Mouse (Mus musculus): ENCODE measurements around the gene Cpm. TPM values are rescaled to one million over a fixed set of nuclear protein-coding genes. Genes with fewer than 3 reads are reported as not detected.

Gene Cpm
- total and polyA plus RNA-seq, 3 experiments: 0.04 to 0.31 (median 0.17) TPM

DNA sequence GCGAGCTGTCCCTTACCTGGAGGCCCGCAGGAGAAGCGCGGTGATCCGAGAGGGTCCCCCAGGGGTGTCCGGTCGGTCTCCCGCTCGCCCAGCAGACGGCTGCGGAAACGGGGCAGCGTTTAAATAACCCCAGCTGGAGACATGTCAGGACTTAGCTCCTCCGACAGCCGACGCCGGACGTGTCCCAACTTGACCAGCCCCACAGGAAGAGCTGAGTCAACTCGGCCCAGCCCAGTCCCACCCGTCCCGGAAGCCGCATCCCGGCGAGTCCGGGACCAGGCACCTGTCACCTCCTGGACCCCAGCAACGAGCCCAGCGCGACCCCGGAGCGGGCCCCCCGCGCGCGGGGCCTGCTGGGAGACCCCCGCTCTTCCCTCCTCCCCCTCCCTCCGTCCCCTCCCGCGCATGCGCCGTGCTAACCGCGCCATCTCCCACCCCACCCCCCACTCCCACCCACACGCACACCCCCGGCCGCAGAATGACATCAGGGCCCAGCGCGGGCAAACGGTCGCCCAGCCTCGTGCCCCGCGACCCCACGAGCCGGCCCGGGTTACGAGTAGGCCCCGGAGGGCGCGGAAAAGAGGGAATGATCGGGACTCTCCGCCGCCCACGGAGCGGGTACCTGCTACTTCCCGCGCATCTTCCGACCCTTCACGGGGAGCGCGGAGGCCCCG lies 80.8 kb downstream of the Cpm start (continued):
- TF ChIP-seq PAX5 (IDR thresholded peaks at IDR 0.05; ENCODE audit: low read length) (no peak), MEF2A (IDR thresholded peaks at IDR 0.05; ENCODE audit: borderline replicate concordance, low read depth, low read length) (peak; percentile 95), IRF4 (IDR thresholded peaks at IDR 0.05; ENCODE audit: low read depth, low read length) (peak; percentile 96), GABPA (IDR thresholded peaks at IDR 0.05; ENCODE audit: insufficient replicate concordance, low read depth, low read length) (no peak), JUN (IDR thresholded peaks at IDR 0.05; ENCODE audit: insufficient read depth, low read depth, low read length) (no peak), USF1 (IDR thresholded peaks at IDR 0.05; ENCODE audit: low read depth, low read length) (no peak), HCFC1 (IDR thresholded peaks at IDR 0.05; ENCODE audit: low read depth, low read length) (peak; percentile 72), MXI1 (IDR thresholded peaks at IDR 0.05; ENCODE audit: low read depth, low read length) (peak; percentile 81)

DNA sequence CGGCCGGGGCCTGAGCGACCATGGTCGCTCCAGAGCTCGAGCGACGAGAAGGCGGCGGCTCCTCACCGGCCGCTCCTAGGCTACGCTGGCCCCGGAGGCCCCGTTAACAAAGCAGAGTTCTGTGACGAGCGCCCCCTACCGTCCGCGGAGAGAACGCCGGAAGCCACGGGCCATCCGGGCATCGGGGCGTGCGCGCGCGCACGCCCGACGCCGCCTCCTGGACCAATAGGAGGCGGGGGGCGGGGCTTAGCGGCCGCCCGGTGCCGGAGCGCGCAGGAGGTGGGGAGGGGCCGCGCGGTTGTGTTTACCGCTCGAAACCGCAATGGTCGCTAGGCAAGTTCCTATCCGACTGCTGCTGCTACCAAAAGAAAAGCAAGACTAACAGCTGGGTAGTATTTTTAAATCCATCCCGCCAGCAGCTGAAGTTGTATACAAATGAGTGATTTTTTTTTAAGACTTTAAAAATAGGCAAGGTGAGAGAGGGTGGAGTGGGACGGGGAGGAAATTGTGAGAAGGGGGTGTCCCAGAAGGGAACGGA lies 81.4 kb downstream of the Cpm start, which contains the start of gene Mdm2:
Gene Mdm2, minus strand, starts transcription at position 155 of the 538 bp plus-strand sequence.
- Histone ChIP-seq H3K36me3 (replicated peaks in 1 of 2; ENCODE audit: control insufficient read depth in 1 of 2, insufficient read depth in 1 of 2, low read length in 1 of 2) (peaks cover 14 to 27% of the 10 kb centered on the region in 2 experiments), H3K27me3 (replicated peaks) (no peaks in the 10 kb centered on the region), H3K4me3 (replicated peaks in 1 of 3; ENCODE audit: low read depth in 2 of 3, low read length in 2 of 3, poor library complexity in 1 of 3) (peak within 1 kb of the TSS; percentile 84 to 99 (median 90)), H3K9ac (ENCODE audit: insufficient read depth, low read depth) (peak within 1 kb of the TSS; percentile 100), H3K27ac (ENCODE audit: insufficient read depth, low read depth) (peak within 1 kb of the TSS; percentile 100), H3K9me3 (replicated peaks; ENCODE audit: low read length) (no peaks in the 10 kb centered on the region), H3K4me2 (ENCODE audit: insufficient read depth, low read depth, poor library complexity, severe bottlenecking) (peak within 1 kb of the TSS; percentile 83), H3K4me1 (ENCODE audit: control insufficient read depth in 1 of 2, insufficient read depth in 2 of 2) (peaks cover 20 to 51% of the 10 kb centered on the region in 2 experiments), H3K79me2 (replicated peaks; ENCODE audit: control insufficient read depth, extremely low read depth, insufficient read depth, poor library complexity, severe bottlenecking) (peaks cover 39% of the 10 kb centered on the region)
- DNase-seq (ENCODE audit: extremely low read depth): peak; percentile 91
- TF ChIP-seq HCFC1 (IDR thresholded peaks at IDR 0.05; ENCODE audit: low read depth, low read length) (peak; percentile 71), BHLHE40 (IDR thresholded peaks at IDR 0.05; ENCODE audit: low read depth, low read length) (peak; percentile 72), UBTF (IDR thresholded peaks at IDR 0.05; ENCODE audit: low read depth, low read length) (0 out of 2 replicates have a peak, but pooled peaks have one; percentile 74), MYC (IDR thresholded peaks at IDR 0.05; ENCODE audit: low read depth, low read length) (0 out of 2 replicates have a peak, but pooled peaks have one; percentile 26), PAX5 (IDR thresholded peaks at IDR 0.05; ENCODE audit: low read length) (no peak), IRF4 (IDR thresholded peaks at IDR 0.05; ENCODE audit: low read depth, low read length) (peak; percentile 82), E2F4 (IDR thresholded peaks at IDR 0.05; ENCODE audit: insufficient replicate concordance, low read depth, low read length) (peak; percentile 68; the same call in 1 of the 2 replicates), GABPA (IDR thresholded peaks at IDR 0.05; ENCODE audit: insufficient replicate concordance, low read depth, low read length) (no peak), CHD1 (IDR thresholded peaks at IDR 0.05; ENCODE audit: low read depth, low read length) (no peak), KAT2A (IDR thresholded peaks at IDR 0.05; ENCODE audit: insufficient replicate concordance, low read length) (no peak), ELF1 (IDR thresholded peaks at IDR 0.05; ENCODE audit: low read depth, low read length) (peak; percentile 89), NRF1 (IDR thresholded peaks at IDR 0.05; ENCODE audit: low read depth, low read length) (peak; percentile 81), MAZ (IDR thresholded peaks at IDR 0.05; ENCODE audit: low read depth, low read length) (peak; percentile 88; the same call in 1 of the 2 replicates), MEF2A (IDR thresholded peaks at IDR 0.05; ENCODE audit: borderline replicate concordance, low read depth, low read length) (peak; percentile 97), JUN (IDR thresholded peaks at IDR 0.05; ENCODE audit: insufficient read depth, low read depth, low read length) (0 out of 2 replicates have a peak, but pooled peaks have one; percentile 15), MXI1 (IDR thresholded peaks at IDR 0.05; ENCODE audit: low read depth, low read length) (peak; percentile 79), ETS1 (conservative IDR thresholded peaks at IDR 0.05; ENCODE audit: low read depth, low read length) (peak; percentile 94), JUND (conservative IDR thresholded peaks at IDR 0.05; ENCODE audit: low read depth, low read length) (no peak), NELFE (IDR thresholded peaks at IDR 0.05; ENCODE audit: low read depth, low read length) (no peak), ZNF384 (IDR thresholded peaks at IDR 0.05; ENCODE audit: low read depth, low read length) (peak; percentile 93), SIN3A (IDR thresholded peaks at IDR 0.05; ENCODE audit: low read length) (peak; percentile 96), CHD2 (IDR thresholded peaks at IDR 0.05; ENCODE audit: low read length) (no peak; the same call in 1 of the 2 replicates), TCF12 (IDR thresholded peaks at IDR 0.05; ENCODE audit: low read depth, low read length) (peak; percentile 86), SMC3 (IDR thresholded peaks at IDR 0.05; ENCODE audit: low read depth, low read length) (peak; percentile 24; the same call in 1 of the 2 replicates), EP300 (IDR thresholded peaks at IDR 0.05; ENCODE audit: low read length) (peak; percentile 75), CTCF (conservative IDR thresholded peaks at IDR 0.05 in 1 of 2, IDR thresholded peaks at IDR 0.05 in 1 of 2; ENCODE audit: low read depth in 2 of 2, low read length in 2 of 2) (peak in 1 of 2 experiments; percentile 75; a peak in 2 of 4 replicates), ZMIZ1 (IDR thresholded peaks at IDR 0.05; ENCODE audit: low read depth, low read length) (0 out of 2 replicates have a peak, but pooled peaks have one; percentile 27), RCOR1 (conservative IDR thresholded peaks at IDR 0.05; ENCODE audit: low read depth, low read length) (no peak; the same call in 1 of the 2 replicates), POLR2A (IDR thresholded peaks at IDR 0.05; ENCODE audit: low read depth, low read length) (peak; percentile 66)
- dilution Hi-C loops (cut with MboI; ENCODE audit: extremely low pct_ligation_motif_present, extremely low pct_unique_long_range_greater_than_20kb, low sequenced_read_pairs) (no loop called here), in situ Hi-C loops (cut with MboI; ENCODE audit: low pct_ligation_motif_present, low pct_unique_long_range_greater_than_20kb, low sequenced_read_pairs) (no loop called here)
